Mouse (Mus musculus): ENCODE measurements around the gene Pla2g3. TPM values are rescaled to one million over a fixed set of nuclear protein-coding genes. Genes with fewer than 3 reads are reported as not detected.

Gene Pla2g3
- polyA plus RNA-seq, 1 experiment = 0.28 TPM

DNA sequence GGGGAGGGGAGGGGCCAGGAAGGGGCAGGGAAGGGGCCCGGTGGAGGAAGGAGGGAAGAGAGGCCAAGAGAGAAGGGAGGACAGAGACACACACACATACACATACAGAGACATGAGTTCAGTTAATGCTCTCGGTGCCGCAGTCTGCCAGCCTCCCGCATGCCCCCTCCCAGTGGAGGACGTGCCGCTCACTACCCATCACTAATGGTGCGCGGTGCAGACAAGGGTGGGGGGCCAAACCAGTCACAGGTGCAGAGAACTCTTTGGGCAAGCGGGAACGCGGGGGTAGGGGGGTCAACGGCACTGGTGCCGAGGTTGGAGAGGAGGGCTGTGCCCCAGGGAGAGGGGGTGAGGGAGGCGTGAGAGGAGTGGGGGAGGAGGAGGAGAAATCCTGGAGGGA lies 32.8 kb downstream of the Pla2g3 start:
- H3K27me3 ChIP-seq (ENCODE audit: control insufficient read depth, insufficient read depth, low read length, poor library complexity, severe bottlenecking) = no peaks in the 10 kb centered on the region
- no peak overlapping the region for H3K9ac ChIP-seq (ENCODE audit: low read depth, poor library complexity, severe bottlenecking)
- H3K27ac ChIP-seq (ENCODE audit: insufficient read depth, low read length) = no peak overlapping the region
- no peaks in the 10 kb centered on the region for H3K9me3 ChIP-seq (replicated peaks; ENCODE audit: control insufficient read depth, insufficient read depth, low read length, poor library complexity, severe bottlenecking)
- peaks cover 8% of the 10 kb centered on the region; the same call in 1 of the 2 replicates for H3K36me3 ChIP-seq (ENCODE audit: control insufficient read depth, insufficient read depth, low read length, poor library complexity, severe bottlenecking)
- no peaks in the 10 kb centered on the region for H3K4me1 ChIP-seq (ENCODE audit: control insufficient read depth, insufficient read depth, low read length)
- H3K4me3 ChIP-seq (ENCODE audit: low read depth, low read length) = no peak overlapping the region
- TF ChIP-seq CTCF (IDR thresholded peaks at IDR 0.05; ENCODE audit: low read depth, low read length) (no peak), POLR2A (IDR thresholded peaks at IDR 0.05; ENCODE audit: insufficient read depth, low read length) (no peak)

DNA sequence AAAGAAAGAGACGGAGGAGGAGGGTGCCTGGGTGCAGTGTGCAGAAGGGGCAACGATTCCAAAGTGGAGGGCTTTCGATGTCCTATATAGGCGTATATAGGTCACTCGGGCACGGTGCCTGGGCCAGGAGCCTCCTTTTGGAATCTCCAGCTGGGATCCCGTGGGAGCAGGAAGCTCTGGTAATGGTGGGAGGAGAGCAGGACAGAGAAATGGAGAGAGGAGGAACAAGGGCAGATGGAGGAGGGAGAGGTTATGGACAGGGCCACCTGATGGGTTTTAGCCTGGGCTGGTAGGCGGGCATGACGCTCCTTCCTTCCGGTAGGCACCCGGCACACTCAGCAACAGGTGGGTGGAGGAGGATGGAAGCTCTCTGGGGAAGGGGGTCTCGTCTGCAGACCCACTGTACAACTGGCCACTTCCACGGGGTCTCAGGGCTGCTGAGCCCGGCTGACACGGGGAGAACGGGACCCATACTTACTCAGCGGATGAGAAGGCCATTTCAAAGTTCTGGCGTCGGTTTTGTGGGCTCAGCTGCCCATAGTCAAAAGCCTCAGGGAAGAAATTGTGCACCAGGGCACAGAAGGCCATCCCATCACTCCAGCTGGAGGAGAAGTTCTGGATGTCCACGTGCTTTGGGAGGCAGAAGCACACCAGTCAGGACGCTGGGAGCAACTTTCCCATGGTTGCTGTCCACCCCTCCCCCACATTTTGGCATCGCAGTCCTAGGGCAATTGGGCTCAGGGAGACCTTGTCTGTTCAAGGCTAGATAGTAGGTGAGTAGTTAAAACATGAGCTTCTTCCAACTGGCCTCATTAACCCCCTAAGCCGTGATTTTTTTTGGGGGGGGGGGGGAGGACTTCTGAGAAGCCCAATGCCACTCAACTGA lies 33.5 kb downstream of the Pla2g3 start:
- Histone ChIP-seq H3K36me3 (ENCODE audit: control insufficient read depth, insufficient read depth, low read length, poor library complexity, severe bottlenecking) (peaks cover 8% of the 10 kb centered on the region; the same call in 1 of the 2 replicates), H3K9ac (ENCODE audit: low read depth, poor library complexity, severe bottlenecking) (no peak overlapping the region)

GRCm38 (mm10) chr11:3522285-3523000 lies 34.4 kb downstream of the Pla2g3 start:
- H3K36me3 ChIP-seq (ENCODE audit: control insufficient read depth, insufficient read depth, low read length, poor library complexity, severe bottlenecking) = peaks cover 8% of the 10 kb centered on the region; the same call in 1 of the 2 replicates
- no peak overlapping the region for H3K9ac ChIP-seq (ENCODE audit: low read depth, poor library complexity, severe bottlenecking)
- H3K27me3 ChIP-seq (ENCODE audit: control insufficient read depth, insufficient read depth, low read length, poor library complexity, severe bottlenecking) = no peaks in the 10 kb centered on the region
- H3K4me1 ChIP-seq (ENCODE audit: control insufficient read depth, insufficient read depth, low read length) = no peaks in the 10 kb centered on the region
- no peak for TF ChIP-seq EP300 (IDR thresholded peaks at IDR 0.05; ENCODE audit: insufficient read depth, low read depth, low read length)
- no peak for TF ChIP-seq POLR2A (IDR thresholded peaks at IDR 0.05; ENCODE audit: insufficient read depth, low read length)
- TF ChIP-seq CTCF (IDR thresholded peaks at IDR 0.05; ENCODE audit: low read depth, low read length) = no peak
- no peaks in the 10 kb centered on the region for H3K9me3 ChIP-seq (replicated peaks; ENCODE audit: control insufficient read depth, insufficient read depth, low read length, poor library complexity, severe bottlenecking)
- H3K27ac ChIP-seq (ENCODE audit: insufficient read depth, low read length) = no peak overlapping the region
- H3K4me3 ChIP-seq (ENCODE audit: low read depth, low read length) = no peak overlapping the region

More for the DNA sequence above, 33.5 kb downstream of the Pla2g3 start:
- TF ChIP-seq EP300 (IDR thresholded peaks at IDR 0.05; ENCODE audit: insufficient read depth, low read depth, low read length) (no peak), POLR2A (IDR thresholded peaks at IDR 0.05; ENCODE audit: insufficient read depth, low read length) (no peak), CTCF (IDR thresholded peaks at IDR 0.05; ENCODE audit: low read depth, low read length) (no peak)
- no peaks in the 10 kb centered on the region for H3K27me3 ChIP-seq (ENCODE audit: control insufficient read depth, insufficient read depth, low read length, poor library complexity, severe bottlenecking)
- H3K4me1 ChIP-seq (ENCODE audit: control insufficient read depth, insufficient read depth, low read length) = no peaks in the 10 kb centered on the region
- H3K27ac ChIP-seq (ENCODE audit: insufficient read depth, low read length) = no peak overlapping the region
- H3K9me3 ChIP-seq (replicated peaks; ENCODE audit: control insufficient read depth, insufficient read depth, low read length, poor library complexity, severe bottlenecking) = no peaks in the 10 kb centered on the region
- no peak overlapping the region for H3K4me3 ChIP-seq (ENCODE audit: low read depth, low read length)

DNA sequence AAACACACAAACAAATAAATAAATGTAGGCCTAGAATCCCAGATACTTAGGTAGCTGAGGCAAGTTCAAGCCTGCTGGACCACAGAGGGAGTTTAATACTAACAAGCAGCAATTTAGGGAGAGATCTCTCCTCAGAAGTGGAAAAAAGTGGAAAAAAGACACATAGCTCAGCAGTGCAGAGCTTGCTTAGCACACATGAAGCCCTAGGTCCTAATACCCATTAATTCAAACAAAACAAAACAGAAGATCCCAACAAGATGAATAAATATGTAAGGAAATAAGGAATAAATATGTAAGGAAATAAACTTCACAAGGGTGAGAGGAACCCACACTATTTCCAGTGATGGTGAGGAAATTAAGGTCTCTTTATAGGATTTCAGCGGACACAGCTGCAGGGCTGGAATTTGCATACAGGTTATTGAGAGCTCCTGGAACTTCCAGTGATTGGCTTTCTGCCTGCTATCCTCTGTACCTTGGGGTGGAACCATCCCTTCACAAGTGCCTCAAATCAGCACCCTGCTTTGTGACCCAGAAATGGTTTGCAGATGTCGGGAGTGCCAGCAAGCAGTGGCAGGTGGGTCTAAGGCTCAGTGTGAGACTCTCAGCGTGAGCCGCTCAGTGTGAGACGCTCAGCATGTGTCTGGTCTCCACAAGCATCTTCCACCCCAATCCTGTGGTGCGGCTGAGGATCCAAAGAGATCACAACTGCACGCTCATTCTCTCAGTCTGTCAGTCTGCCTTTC lies 35.9 kb downstream of the Pla2g3 start:
- Histone ChIP-seq H3K4me3 (ENCODE audit: low read depth, low read length) (no peak overlapping the region), H3K36me3 (ENCODE audit: control insufficient read depth, insufficient read depth, low read length, poor library complexity, severe bottlenecking) (peaks cover 10% of the 10 kb centered on the region; the same call in 1 of the 2 replicates)
- TF ChIP-seq CTCF (IDR thresholded peaks at IDR 0.05; ENCODE audit: low read depth, low read length) (no peak), POLR2A (IDR thresholded peaks at IDR 0.05; ENCODE audit: insufficient read depth, low read length) (no peak), EP300 (IDR thresholded peaks at IDR 0.05; ENCODE audit: insufficient read depth, low read depth, low read length) (no peak)

DNA sequence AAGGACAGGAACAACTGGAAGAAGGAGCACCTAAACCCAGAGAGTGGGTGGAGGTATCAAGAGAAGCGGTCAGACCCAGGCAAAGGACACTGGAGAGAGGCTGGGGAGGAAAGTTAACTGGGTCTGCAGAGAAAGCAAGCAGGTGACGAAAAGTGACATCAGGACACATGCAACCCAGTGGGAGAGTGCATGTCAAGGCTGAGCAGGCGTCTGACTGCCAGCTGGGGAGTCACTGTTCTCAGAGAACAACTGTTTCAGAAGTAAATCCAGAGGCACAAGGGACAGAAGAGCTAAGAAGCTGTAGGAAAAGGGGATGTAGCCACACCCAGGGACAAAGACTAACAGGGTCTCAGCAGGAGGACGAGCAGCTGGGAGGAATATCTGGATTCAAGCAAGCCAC lies 37.5 kb downstream of the Pla2g3 start:
- Histone ChIP-seq H3K27ac (ENCODE audit: insufficient read depth, low read length) (no peak overlapping the region), H3K4me1 (ENCODE audit: control insufficient read depth, insufficient read depth, low read length) (no peaks in the 10 kb centered on the region), H3K9me3 (replicated peaks; ENCODE audit: control insufficient read depth, insufficient read depth, low read length, poor library complexity, severe bottlenecking) (no peaks in the 10 kb centered on the region), H3K9ac (ENCODE audit: low read depth, poor library complexity, severe bottlenecking) (no peak overlapping the region), H3K27me3 (ENCODE audit: control insufficient read depth, insufficient read depth, low read length, poor library complexity, severe bottlenecking) (no peaks in the 10 kb centered on the region), H3K4me3 (ENCODE audit: low read depth, low read length) (no peak overlapping the region), H3K36me3 (ENCODE audit: control insufficient read depth, insufficient read depth, low read length, poor library complexity, severe bottlenecking) (peaks cover 20% of the 10 kb centered on the region)
- TF ChIP-seq CTCF (IDR thresholded peaks at IDR 0.05; ENCODE audit: low read depth, low read length) (no peak), POLR2A (IDR thresholded peaks at IDR 0.05; ENCODE audit: insufficient read depth, low read length) (no peak), EP300 (IDR thresholded peaks at IDR 0.05; ENCODE audit: insufficient read depth, low read depth, low read length) (no peak)

More for the DNA sequence above, 35.9 kb downstream of the Pla2g3 start:
- H3K27me3 ChIP-seq (ENCODE audit: control insufficient read depth, insufficient read depth, low read length, poor library complexity, severe bottlenecking) = no peaks in the 10 kb centered on the region
- no peaks in the 10 kb centered on the region for H3K4me1 ChIP-seq (ENCODE audit: control insufficient read depth, insufficient read depth, low read length)
- H3K9me3 ChIP-seq (replicated peaks; ENCODE audit: control insufficient read depth, insufficient read depth, low read length, poor library complexity, severe bottlenecking) = no peaks in the 10 kb centered on the region
- H3K27ac ChIP-seq (ENCODE audit: insufficient read depth, low read length) = no peak overlapping the region
- H3K9ac ChIP-seq (ENCODE audit: low read depth, poor library complexity, severe bottlenecking) = no peak overlapping the region
